Mouse (Mus musculus) thymus, postnatal 25 days (tissue): ENCODE measurements around the gene Nog.
A peak's percentile ranks its signal among the peaks of the same experiment; 100 is the strongest.

Experiments used
- DNase-seq: peaks from one replicate; pipeline ENCODE4 v3.0.0; 2022

Nog gene

GRCm38 (mm10) chr11:89302056-89302815 lies at the start of gene Nog:
Gene Nog (minus strand): TSS chr11:89302332.
- DNase-seq = peak; percentile 39

GRCm38 (mm10) chr11:89340238-89340637 lies 38.1 kb upstream of the Nog start:
- no peak for DNase-seq

GRCm38 (mm10) chr11:89339783-89340182 lies 37.7 kb upstream of the Nog start:
- DNase-seq = no peak

- DNase-seq = no peak
Measured at GRCm38 (mm10) chr11:89337910-89338309, 35.8 kb upstream of the Nog start.

GRCm38 (mm10) chr11:89327089-89327881 lies 25.2 kb upstream of the Nog start:
- DNase-seq = no peak

GRCm38 (mm10) chr11:89321775-89322174 lies 19.6 kb upstream of the Nog start:
- no peak for DNase-seq

GRCm38 (mm10) chr11:89319675-89320074 lies 17.5 kb upstream of the Nog start:
- no peak for DNase-seq

GRCm38 (mm10) chr11:89318324-89318723 lies 16.2 kb upstream of the Nog start:
- DNase-seq = no peak

- no peak for DNase-seq
Measured at GRCm38 (mm10) chr11:89317757-89318156, 15.6 kb upstream of the Nog start.

- no peak for DNase-seq
Measured at GRCm38 (mm10) chr11:89314374-89314773, 12.2 kb upstream of the Nog start.

- DNase-seq = no peak
Measured at GRCm38 (mm10) chr11:89312378-89312777, 10.2 kb upstream of the Nog start.

GRCm38 (mm10) chr11:89310217-89310616 lies 8.1 kb upstream of the Nog start:
- no peak for DNase-seq

- DNase-seq = peak; percentile 88
Measured at GRCm38 (mm10) chr11:89303421-89303820, 1.3 kb upstream of the Nog start.

- no peak for DNase-seq
Measured at GRCm38 (mm10) chr11:89302816-89303180, 666 bp upstream of the Nog start.

GRCm38 (mm10) chr11:89301331-89302055 lies 639 bp downstream of the Nog start:
- peak; percentile 8 for DNase-seq

- DNase-seq = no peak
Measured at GRCm38 (mm10) chr11:89299784-89300775, 2.1 kb downstream of the Nog start.

GRCm38 (mm10) chr11:89299116-89299783 lies 2.9 kb downstream of the Nog start:
- DNase-seq = no peak

- DNase-seq = peak; percentile 8
Measured at GRCm38 (mm10) chr11:89298285-89299010, 3.7 kb downstream of the Nog start.

- no peak for DNase-seq
Measured at GRCm38 (mm10) chr11:89297521-89297920, 4.6 kb downstream of the Nog start.

GRCm38 (mm10) chr11:89269809-89270361 lies 32.2 kb downstream of the Nog start:
- DNase-seq = no peak

GRCm38 (mm10) chr11:89267520-89267919 lies 34.6 kb downstream of the Nog start:
- no peak for DNase-seq
